Mouse (Mus musculus) layer of hippocampus, postnatal 14 days (tissue): ENCODE results near the gene Rassf2. TPM values are rescaled to one million over a fixed set of nuclear protein-coding genes. Genes with fewer than 3 reads are reported as not detected.

ENCODE experiments used
- DNase-seq, 2 experiments: peaks; one replicate each; pipeline ENCODE4 v3.0.0; 2021 to 2022; ENCODE audit warnings: low spot score in 2 of 2, mixed read lengths in 1 of 2
- long read RNA-seq, 2 experiments: library from polyadenylated mRNA; stranded (forward); transcript quantifications; one replicate each; pipeline ENCODE4 v2.0.0; 2021
- total RNA-seq, 2 experiments: library from RNA; stranded (reverse); gene quantifications; 2 replicates each; pipeline ENCODE4 v1.2.3; 2021

The Rassf2 gene
- total RNA-seq, result 10 to 100 TPM; 33.3 to 35.6 TPM
- long read RNA-seq, experiment 1, full-length matches to known transcripts, result 11 of 26 reads
- long read RNA-seq, experiment 1, partial matches to known transcripts, result 3 of 26 reads
- long read RNA-seq, experiment 1, other reads (novel, unspliced or antisense), result 12 of 26 reads
- long read RNA-seq, experiment 2, full-length matches to known transcripts, result 12 of 24 reads
- long read RNA-seq, experiment 2, partial matches to known transcripts, result 2 of 24 reads
- long read RNA-seq, experiment 2, other reads (novel, unspliced or antisense), result 10 of 24 reads

GRCm38 (mm10) chr2:132029646-132030417, at the start of gene Rassf2:
Gene Rassf2 (minus strand): TSS chr2:132030258.
- DNase-seq, result peak; percentile 73 to 91

DNA sequence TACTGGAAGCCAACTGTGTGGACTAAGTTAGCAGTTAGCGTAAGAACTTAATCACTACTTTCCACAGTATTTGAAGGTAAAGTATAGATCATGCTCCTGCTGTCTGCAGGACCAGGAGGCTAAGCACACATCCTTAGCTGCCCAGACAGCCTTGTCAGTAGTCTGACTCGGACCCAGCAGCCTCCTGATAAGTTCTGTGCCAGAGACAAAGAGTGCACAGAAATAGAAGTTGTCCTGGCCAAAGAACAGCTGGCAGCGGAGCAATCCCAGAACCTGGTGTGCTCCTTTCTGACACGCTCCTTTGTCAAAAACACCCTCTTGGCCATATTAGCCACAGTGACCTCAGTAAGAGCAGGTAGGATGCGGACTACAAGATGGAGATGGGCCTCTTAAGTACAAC, 49.1 kb upstream of the Rassf2 start:
- DNase-seq, result no peak

- no peak for DNase-seq
These were observed 43.0 kb upstream of the Rassf2 start for GRCm38 (mm10) chr2:132073052-132073451.

DNA sequence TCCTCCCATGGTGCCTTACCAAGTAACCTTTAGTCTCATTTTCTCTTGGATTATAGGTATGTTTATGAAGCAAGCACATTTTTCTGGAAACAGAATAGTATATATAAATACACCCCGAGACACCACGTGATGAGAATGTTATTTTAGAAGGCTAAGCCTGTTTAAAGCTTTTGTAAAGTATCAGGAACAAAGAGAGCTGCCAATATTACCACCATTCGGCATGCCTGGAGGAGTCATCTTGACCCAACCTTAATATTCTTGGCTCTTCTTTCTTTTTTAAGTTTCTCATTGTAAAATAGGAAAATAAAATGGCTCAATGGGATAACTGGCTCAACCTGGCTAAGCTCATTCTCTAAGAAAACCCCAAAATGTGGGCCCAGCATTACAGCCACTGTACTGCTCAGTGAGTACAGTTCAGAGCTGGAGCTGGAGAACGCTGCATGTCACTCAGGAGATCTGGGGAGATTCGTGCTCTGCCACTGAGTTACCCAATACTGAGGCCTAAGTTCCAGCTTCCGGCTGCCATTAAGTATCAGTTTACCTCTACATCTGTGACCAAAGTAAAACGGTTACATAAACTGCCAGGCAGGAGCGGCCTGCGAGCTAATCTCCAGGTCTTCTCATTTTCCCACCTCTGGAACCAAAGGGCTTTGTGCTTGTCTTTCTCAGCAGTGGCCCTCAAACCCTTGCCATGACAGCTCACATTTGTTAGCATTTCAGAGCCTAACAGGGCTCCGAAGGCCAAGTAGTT, 40.1 kb upstream of the Rassf2 start:
- DNase-seq, result no peak

DNA sequence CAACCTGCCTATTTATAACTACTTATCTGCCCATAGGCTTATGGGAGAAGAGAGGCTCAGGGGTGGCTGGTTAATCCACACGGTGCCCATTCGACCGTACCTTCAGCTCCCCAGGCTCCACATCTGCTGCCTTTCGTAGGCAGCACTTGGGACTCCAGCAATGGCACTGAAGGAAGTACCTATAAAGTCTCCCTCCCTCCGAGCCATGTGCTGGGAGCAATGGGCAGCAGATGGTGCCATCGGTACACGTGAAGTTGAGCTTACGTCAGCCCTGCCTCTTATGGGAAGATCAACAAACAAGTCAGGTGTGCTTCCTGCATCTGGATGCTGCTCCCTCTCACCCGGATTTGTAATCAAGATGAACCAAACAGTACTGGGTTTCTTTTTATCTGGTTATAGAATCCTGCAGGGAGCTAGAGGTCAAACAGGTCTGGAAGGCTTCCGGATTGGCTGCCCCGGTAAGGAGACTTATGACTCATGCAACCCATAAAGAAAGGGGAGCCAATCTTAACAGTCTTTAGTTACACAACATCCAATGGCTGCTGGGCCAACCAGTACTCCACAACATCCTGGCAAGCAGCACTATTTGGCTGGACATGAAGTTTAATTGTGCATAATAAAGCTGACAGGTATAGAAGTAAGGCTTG, 34.2 kb upstream of the Rassf2 start:
- DNase-seq, result no peak

DNA sequence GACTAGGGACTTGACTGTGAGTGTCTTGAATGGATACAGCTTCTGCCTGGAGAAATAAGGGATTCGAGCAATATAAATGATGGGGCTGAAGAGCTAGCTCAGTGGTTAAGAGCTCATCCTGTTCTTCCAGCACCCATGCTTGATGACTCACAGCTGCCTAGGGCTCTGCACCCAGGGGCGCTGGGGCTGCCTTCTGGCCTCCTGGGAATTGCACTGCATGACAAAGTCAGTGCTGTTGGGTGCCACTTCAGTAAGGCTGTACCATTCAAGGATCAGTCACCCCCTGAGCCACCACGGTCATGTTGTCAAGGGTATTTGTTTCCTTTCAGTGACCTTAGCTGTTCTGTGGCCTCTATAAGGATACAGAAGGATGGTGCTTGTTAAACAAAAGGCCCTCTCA, 33.7 kb upstream of the Rassf2 start:
- no peak for DNase-seq

DNA sequence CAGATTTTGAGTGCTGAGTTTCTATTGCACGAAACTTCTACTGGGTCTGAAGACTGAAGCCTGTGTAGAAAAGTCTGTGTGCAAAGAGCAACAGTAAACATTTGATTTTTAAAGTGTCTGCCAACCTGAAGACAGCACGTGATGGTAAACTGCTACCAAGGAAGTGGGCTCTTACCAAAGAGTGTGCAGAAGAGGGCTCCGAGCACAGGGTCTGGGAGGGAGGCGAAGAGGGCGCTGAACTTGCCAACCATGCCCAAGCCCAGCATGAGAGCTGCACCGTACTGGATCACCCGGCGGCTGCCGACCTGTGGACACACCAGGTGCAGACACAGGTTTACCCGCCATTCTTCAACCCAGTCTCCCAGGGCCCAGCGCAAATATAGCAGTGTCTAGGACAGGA, 31.8 kb upstream of the Rassf2 start:
- no peak for DNase-seq

DNA sequence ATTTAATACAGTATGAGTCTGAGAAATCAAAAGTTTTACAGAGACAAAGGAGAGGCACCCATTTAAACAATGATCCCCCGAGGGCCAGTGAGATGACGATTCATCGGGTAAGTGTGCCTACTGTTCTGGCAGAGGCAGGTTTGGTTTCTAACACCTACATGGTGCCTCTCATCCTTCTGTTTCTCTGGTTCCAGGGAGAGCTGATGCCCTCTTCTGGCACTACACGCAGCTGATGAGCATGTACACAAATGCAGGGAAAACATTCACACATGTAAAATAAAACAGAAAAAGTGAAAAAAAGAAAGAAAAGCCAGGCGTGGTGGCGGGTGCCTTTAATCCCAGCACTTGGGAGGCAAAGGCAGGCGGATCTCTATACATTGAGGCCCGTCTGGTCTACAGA, 29.9 kb upstream of the Rassf2 start:
- DNase-seq, result peak in 1 of 2 experiments; percentile 36

DNA sequence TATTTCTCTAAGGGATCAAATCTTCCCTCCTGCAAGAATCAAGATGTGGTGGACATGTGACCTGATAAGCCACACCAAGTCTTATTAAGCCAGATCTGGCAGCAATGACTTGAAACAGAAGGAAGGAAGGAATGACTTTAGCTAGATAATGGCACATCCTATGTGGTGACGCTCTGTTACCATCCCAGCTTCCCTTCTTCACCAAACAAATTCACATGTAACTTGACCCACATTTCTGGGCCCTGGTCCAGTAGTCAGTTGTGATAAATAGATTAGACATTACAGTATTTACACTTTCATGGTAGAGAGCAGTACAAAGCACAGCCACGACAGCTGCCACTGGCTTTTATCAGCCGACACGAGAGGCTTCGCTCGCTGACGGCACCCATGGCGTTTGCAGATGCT, 25.3 kb upstream of the Rassf2 start:
- DNase-seq, result no peak

GRCm38 (mm10) chr2:132053824-132054223, 23.8 kb upstream of the Rassf2 start:
- no peak for DNase-seq

GRCm38 (mm10) chr2:132051798-132052197, 21.7 kb upstream of the Rassf2 start:
- DNase-seq, result no peak

GRCm38 (mm10) chr2:132049921-132050320, 19.9 kb upstream of the Rassf2 start:
- DNase-seq, result no peak

DNA sequence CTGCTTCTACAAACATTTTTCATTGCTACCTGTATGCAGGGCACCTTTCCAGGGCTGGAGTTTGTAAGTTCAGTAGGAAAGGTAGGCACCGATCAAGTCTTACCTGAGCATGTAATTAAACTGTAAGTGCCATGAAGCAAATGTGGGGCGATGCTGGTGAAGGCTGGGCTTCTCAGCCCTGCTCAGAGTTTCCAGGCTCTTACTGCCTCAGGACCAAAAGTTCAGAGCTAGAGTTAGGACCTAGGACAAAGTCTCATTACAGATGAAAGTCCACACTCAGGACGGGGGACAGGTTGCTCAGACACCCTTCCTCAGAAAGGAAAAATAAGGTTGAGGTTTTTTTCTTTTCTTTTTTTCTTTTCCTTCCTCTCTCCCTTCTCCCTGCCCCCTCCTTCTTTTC, 19.4 kb upstream of the Rassf2 start:
- DNase-seq, result no peak

DNA sequence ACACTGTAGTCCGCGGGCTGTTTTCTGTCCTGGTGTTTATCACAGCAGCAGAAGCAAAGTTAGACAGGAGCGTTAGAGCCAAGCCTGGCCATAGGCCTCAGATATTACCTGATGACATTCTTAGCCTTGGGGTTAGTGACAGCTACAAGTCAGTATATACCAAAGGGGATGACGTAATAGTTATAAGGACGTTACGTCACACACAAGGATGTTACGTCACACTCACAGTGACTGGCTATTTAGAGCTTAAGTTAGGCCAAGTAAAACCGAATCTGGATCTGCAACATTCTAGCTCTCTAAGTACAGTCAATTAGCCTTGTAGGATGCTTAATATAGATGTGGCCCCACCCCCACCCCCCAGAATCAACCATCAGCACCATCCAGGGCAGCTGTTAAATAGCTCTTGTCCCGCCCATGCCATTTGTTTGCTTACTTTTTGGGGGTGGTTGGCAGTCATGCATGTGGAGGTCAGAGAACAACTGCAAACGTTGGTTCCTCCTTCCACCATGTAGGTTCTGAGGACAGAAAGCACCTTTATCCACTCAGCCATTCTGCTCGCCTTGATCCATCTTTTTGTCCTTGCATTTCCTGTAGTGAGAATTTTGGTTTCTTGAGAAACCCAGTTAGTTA, 18.2 kb upstream of the Rassf2 start:
- no peak for DNase-seq

- no peak for DNase-seq
These were observed 17.3 kb upstream of the Rassf2 start for GRCm38 (mm10) chr2:132047364-132047763.

DNA sequence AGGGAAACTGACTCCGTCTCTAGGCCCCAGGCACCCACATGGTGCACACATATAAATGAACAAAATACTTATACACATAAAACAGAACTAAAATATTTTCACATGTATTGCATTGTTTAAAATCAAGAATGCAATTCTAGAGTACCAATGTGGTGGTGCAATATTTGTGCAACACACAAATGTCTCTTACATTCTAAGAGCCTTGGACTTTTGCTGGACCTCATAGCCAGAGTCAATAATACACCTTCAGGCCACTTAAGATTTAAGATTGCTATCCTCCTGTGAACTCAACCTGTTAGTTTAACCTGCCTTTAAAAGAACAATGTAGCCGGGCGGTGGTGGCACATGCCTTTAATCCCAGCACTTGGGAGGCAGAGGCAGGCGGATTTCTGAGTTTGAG, 16.6 kb upstream of the Rassf2 start:
- DNase-seq, result no peak

- no peak for DNase-seq
These were observed 14.5 kb upstream of the Rassf2 start for GRCm38 (mm10) chr2:132044320-132045274.

DNA sequence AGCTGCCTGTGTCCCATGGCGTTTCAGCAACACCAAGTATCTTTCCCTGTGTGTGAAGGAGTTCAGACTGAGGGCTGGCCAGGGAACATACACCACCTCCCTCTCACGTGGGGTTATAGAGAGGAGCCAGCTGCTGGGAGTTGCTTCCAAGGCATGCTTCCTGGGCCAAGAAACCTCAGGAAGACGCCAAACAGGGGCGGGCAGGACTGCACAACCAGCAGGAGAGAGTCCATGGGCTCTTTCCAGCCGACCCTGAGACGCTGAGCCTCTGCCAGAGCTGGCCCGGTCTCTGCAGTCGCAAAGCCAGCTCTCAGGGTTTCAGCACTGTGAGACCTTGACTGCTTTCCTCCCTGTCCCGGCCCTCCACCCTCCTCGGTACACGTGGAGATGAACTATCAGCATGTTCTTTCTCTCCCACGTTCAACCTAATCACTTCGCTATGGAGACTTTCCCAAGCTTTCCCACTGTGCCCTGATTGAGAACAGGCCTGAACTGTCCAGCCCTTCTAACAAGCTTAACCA, 13.1 kb upstream of the Rassf2 start:
- peak; percentile 64 to 83 for DNase-seq

GRCm38 (mm10) chr2:132039894-132040293, 9.8 kb upstream of the Rassf2 start:
- no peak for DNase-seq

DNA sequence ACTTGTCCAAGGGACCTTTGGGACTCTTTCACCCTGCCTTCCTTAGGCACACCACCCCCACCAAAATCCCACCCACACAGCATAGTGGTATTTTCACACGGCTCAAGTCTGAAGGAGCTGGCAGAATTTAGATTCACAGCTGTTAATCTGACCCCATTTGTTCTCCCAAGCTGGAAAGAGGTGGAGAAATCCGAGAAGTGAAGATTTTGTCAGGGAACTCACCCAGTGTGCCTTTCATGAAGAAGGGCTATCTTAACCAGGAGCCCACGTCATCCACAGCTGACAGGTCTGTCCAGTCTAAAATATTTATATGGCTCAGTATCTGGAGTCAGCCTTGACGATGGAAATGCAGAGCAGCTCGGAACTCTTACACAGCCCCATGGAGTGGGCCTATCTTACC, 6.3 kb upstream of the Rassf2 start:
- DNase-seq, result no peak
